Mouse (Mus musculus) C3H10T1/2 (cell line): ENCODE data around the gene Mrgbp. TPM values are rescaled to one million over a fixed set of nuclear protein-coding genes. Genes with fewer than 3 reads are reported as not detected.

Experiments
- polyA plus RNA-seq, 2 experiments: library from polyadenylated mRNA; unstranded; fragments of >200 nt; fragmentation: generic; extraction: Trizol; gene quantifications; one replicate each; pipeline ENCODE4 v1.2.1; 2012; ENCODE audit warnings: missing spikeins in 2 of 2

The Mrgbp gene
- 10 to 100 TPM in 1 of 2 experiments, 1 to 10 TPM in 1; 4.5 to 13.7 TPM for polyA plus RNA-seq

DNA sequence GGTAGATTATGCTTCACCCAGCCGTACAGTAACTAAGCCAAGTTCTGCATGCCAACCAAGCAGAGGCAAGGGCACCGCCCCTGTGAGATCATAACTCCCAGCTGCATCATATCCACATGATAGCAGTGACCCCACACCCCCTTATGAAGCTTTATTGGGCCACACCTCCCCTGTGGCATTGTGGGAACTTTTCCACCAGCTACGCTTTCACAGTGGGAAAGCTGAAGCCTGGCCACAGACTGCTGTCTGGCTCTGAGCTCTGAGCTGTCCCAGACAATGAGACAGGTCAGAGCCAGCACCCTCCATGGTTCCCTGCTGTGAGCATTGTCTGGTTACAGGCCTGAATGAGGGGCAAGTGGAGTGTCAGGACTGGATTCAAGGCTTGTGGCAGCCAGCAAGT lies at the start of gene Mrgbp:
Gene Mrgbp, plus strand, starts transcription at position 303 of the 400 bp plus-strand sequence.

DNA sequence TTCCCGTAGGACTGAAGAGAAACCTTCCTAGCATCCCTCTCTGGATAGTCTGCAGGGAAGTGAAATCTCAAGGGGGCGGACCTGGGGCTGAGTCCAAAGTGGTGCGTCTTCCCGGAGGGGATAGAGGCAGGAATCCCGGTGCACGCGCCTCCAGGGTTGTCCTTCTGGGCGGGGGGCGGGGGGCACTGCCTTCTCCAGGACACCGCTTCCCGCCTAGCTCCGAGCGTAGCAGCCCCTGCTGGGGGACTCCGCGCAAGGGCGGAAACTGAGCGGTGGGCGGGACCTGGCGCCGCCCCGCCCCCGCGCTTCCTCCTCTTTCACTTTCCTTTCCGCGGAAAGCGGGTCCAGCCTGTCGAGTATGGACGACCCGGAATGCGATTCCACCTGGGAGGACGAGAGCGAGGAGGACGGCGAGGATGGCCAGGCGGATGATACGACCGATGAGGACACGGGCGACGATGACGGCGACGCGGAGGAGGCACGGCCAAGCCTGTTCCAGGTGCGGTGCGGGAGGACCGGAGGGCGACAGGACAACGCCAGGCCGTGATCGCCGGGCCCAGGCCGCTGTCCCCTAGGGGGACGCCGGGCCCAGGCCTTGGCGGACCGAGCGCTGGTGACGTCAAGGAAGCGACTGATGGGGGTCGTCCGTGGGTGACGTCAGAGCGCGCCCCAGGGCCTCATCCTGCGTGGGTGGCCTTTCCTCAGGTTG lies 8.2 kb downstream of the Mrgbp start, which contains the start of gene Ogfr:
Gene Ogfr, plus strand, starts transcription at position 123 of the 709 bp plus-strand sequence.

DNA sequence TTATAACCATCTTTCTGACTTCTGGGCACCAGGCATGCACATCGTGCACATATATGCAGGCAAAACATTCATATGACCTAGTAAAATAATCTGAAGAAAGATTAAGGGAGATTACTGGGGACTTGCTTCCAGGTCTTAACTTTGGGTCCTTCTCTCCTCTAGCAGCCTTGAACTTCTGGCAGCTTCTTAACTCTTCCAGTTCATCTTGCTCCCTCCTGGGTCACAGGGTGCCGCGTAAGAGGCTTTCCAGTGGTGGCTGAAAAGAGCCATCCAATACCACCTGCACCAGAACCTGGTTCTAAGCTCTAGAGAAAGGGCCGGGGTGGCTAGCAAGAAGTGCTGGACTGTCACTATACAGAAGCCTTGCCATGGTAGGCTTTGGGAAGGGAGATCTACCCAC lies 16.4 kb downstream of the Mrgbp start, which contains the start of gene Col9a3:
Gene Col9a3, plus strand, starts transcription at position 301 of the 400 bp plus-strand sequence.

Other genes starting within 250 kb of the Mrgbp start
- not detected for gene Gata5, start 246.6 kb upstream of the Mrgbp start, polyA plus RNA-seq
- 1 to 10 TPM in 1 of 2 experiments, not detected in 1; 2.5 TPM for gene Slco4a1, start 125.1 kb upstream of the Mrgbp start, polyA plus RNA-seq
- not detected for gene Ntsr1, start 81.3 kb upstream of the Mrgbp start, polyA plus RNA-seq
- gene Ogfr, start 7.9 kb downstream of the Mrgbp start, polyA plus RNA-seq, result 10 to 100 TPM; 41.1 to 83.0 TPM
- gene Col9a3, start 16.5 kb downstream of the Mrgbp start, polyA plus RNA-seq, result 1 to 10 TPM in 1 of 2 experiments, under 1 TPM in 1; 0.16 to 1.4 TPM
- not detected for gene Tcfl5, start 61.4 kb downstream of the Mrgbp start, polyA plus RNA-seq
- gene Dido1, start 128.7 kb downstream of the Mrgbp start, polyA plus RNA-seq, result 1 to 10 TPM in 1 of 2 experiments, under 1 TPM in 1; 0.96 to 8.3 TPM
- 10 to 100 TPM; 12.0 to 35.0 TPM for gene Gid8, start 128.8 kb downstream of the Mrgbp start, polyA plus RNA-seq
- under 1 TPM in 1 of 2 experiments, not detected in 1; 0.28 TPM for gene Slc17a9, start 144.0 kb downstream of the Mrgbp start, polyA plus RNA-seq
- gene Bhlhe23, start 195.6 kb downstream of the Mrgbp start, polyA plus RNA-seq, result not detected